Mouse (Mus musculus) neural tube, embryonic 15.5 days (tissue): ENCODE measurements around the gene Lcorl. TPM values are rescaled to one million over a fixed set of nuclear protein-coding genes. Genes with fewer than 3 reads are reported as not detected.

Source experiments
- ATAC-seq: fragments of 200-750 bp; cut with Nextera tagmentation; 2 replicates; pipeline ENCODE4 v1.8.0; 2017; ENCODE audit warnings: mild to moderate bottlenecking, moderate TSS enrichment, moderate library complexity; ENCODE audit not compliant: low FRiP score
- H3K27ac ChIP-seq: fragments of 300-500 bp; sonication (generic); replicated peaks from 2 replicates; pipeline ENCODE4 v1.5.1; 2015; ENCODE audit warnings: mild to moderate bottlenecking, inconsistent platforms
- H3K27me3 ChIP-seq: fragments of 300-500 bp; sonication (generic); replicated peaks from 2 replicates; pipeline ENCODE4 v1.6.1; 2015; ENCODE audit warnings: inconsistent platforms
- H3K36me3 ChIP-seq: fragments of 300-500 bp; sonication (generic); 2 replicates; pipeline ENCODE4 v1.6.1; 2015; ENCODE audit warnings: inconsistent platforms
- H3K4me1 ChIP-seq: fragments of 300-500 bp; sonication (generic); 2 replicates; pipeline ENCODE4 v1.6.1; 2015; ENCODE audit warnings: inconsistent platforms
- H3K4me2 ChIP-seq: fragments of 300-500 bp; sonication (generic); 2 replicates; pipeline ENCODE4 v1.6.1; 2015; ENCODE audit warnings: inconsistent platforms, mild to moderate bottlenecking, moderate library complexity
- H3K4me3 ChIP-seq: fragments of 300-500 bp; sonication (generic); replicated peaks from 2 replicates; pipeline ENCODE4 v1.5.1; 2015; ENCODE audit warnings: mild to moderate bottlenecking, inconsistent platforms
- H3K9ac ChIP-seq: fragments of 300-500 bp; sonication (generic); replicated peaks from 2 replicates; pipeline ENCODE4 v1.6.1; 2015; ENCODE audit warnings: mild to moderate bottlenecking, inconsistent platforms
- H3K9me3 ChIP-seq: fragments of 300-500 bp; sonication (generic); replicated peaks from 2 replicates; pipeline ENCODE4 v1.6.1; 2016; ENCODE audit warnings: inconsistent platforms
- WGBS: fragments of 180-500 bp; shearing (Covaris S2); methylation state at CpG from one replicate; pipeline ENCODE4 v1.1.7; 2015; ENCODE audit warnings: mixed read lengths; 5-methylcytosine and 5-hydroxymethylcytosine counted together
- polyA plus RNA-seq: library from polyadenylated mRNA; unstranded; fragments of >200 nt; fragmentation: Nextera tagmentation; extraction: Ambion mirVana; gene quantifications from 2 replicates; pipeline ENCODE4 v1.2.1, GENCODE M21; 2015

The Lcorl gene
- polyA plus RNA-seq, 1 experiment from 2014 or later: 47.1 TPM

DNA sequence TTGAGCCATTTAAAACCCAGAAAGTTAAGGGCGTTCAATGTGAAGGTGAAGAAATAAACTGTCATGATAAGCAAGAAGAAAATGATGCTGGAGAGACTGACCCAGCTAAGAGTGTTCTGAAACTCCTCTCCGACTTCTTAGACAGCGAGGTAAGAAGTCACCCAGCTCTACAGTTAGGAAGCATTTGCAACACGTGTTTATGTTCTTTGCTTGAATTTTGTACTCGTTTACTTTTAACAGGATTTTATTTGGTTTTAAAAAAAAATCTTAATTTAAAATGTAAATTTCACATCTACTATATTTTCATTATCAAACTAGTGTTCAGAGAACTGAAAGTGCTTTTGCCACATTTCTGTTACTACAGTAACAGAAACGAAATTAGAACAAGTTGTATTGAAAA lies 165.7 kb downstream of the Lcorl start:
- WGBS: 90% methylated on average over 6 of the region's 6 CpGs
- no peak for ATAC-seq

DNA sequence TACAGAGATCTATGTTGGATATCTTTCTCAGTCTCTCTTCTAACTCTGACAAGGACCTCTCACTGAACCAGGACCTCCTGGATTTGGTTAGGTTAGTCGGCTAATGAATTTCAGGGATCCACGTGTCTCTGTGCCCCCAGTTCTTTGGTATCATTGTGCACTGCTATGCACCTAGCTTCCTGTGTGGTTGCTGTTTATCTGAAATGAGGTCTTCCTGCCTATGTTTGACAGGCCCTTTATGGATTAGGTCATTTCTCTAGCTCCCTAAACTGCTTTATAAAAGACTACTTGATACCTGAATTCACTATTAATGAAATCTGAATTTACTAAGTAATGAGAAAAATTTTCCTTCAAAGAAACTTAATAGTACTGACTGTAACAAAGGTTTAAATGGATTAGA lies 166.6 kb downstream of the Lcorl start:
- no peak overlapping the region for H3K4me2 ChIP-seq
- no peaks in the 10 kb centered on the region for H3K9me3 ChIP-seq
- H3K4me3 ChIP-seq: no peak overlapping the region
- no peak overlapping the region for H3K9ac ChIP-seq
- H3K27me3 ChIP-seq: no peaks in the 10 kb centered on the region
- no peak for ATAC-seq
- no peak overlapping the region for H3K27ac ChIP-seq
- H3K4me1 ChIP-seq: no peaks in the 10 kb centered on the region
- H3K36me3 ChIP-seq: no peaks in the 10 kb centered on the region
- 83% methylated on average over 2 of the region's 2 CpGs for WGBS

More for the DNA sequence above, 165.7 kb downstream of the Lcorl start:
- no peak overlapping the region for H3K4me2 ChIP-seq
- H3K4me3 ChIP-seq: no peak overlapping the region
- H3K9me3 ChIP-seq: no peaks in the 10 kb centered on the region
- H3K27ac ChIP-seq: no peak overlapping the region
- H3K36me3 ChIP-seq: no peaks in the 10 kb centered on the region
- H3K4me1 ChIP-seq: no peaks in the 10 kb centered on the region
- no peak overlapping the region for H3K9ac ChIP-seq
- H3K27me3 ChIP-seq: no peaks in the 10 kb centered on the region

DNA sequence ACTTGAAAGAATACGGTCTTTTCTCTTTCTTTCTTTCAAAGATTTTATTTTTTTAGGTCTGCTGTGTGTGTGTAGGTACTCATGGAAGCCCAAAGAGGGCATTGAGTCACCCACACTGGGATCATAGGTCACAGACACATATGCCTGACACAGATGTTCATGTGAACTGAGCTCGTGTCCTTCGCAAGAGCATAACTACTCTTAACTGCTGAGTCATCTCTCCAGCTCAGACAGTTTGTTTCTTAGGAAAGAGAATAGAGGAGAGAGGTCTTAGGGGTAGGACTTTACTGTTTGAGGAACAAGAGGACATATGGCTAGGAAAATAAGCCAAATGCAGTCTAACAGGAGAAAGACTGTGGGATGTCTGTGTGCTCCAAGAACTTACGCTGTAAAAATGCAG lies 168.3 kb downstream of the Lcorl start:
- no peaks in the 10 kb centered on the region for H3K4me1 ChIP-seq
- H3K4me3 ChIP-seq: no peak overlapping the region
- no peak for ATAC-seq
- H3K27ac ChIP-seq: no peak overlapping the region
- H3K9ac ChIP-seq: no peak overlapping the region
- 84% methylated on average over 4 of the region's 4 CpGs for WGBS
- no peaks in the 10 kb centered on the region for H3K36me3 ChIP-seq
- no peaks in the 10 kb centered on the region for H3K9me3 ChIP-seq
- H3K27me3 ChIP-seq: no peaks in the 10 kb centered on the region
- H3K4me2 ChIP-seq: no peak overlapping the region

DNA sequence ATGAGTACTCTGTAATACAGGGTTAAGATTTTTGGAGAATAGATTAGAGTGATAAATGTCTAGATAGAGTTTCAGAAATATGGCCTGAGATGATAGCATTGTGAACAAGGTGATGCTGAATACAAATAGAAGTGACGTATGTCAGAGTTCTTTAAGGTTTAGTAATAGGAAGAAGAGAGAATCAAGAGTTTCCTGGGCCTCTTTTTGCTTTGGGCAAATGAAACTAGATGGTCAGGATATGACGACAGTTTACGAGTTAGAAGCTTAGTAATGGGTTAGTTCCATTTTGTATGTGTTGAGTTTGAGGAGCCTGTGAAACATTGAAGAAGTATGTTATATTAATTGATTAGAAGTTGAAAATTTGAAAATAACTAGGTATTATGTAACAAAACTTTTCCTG lies 171.2 kb downstream of the Lcorl start:
- no peaks in the 10 kb centered on the region for H3K27me3 ChIP-seq
- H3K9me3 ChIP-seq: no peaks in the 10 kb centered on the region
- H3K4me1 ChIP-seq: no peaks in the 10 kb centered on the region
- no peak overlapping the region for H3K27ac ChIP-seq
- no peak overlapping the region for H3K9ac ChIP-seq
- 97% methylated on average over 3 of the region's 3 CpGs for WGBS
- H3K4me3 ChIP-seq: no peak overlapping the region
- H3K4me2 ChIP-seq: no peak overlapping the region
- no peaks in the 10 kb centered on the region for H3K36me3 ChIP-seq
- no peak for ATAC-seq

DNA sequence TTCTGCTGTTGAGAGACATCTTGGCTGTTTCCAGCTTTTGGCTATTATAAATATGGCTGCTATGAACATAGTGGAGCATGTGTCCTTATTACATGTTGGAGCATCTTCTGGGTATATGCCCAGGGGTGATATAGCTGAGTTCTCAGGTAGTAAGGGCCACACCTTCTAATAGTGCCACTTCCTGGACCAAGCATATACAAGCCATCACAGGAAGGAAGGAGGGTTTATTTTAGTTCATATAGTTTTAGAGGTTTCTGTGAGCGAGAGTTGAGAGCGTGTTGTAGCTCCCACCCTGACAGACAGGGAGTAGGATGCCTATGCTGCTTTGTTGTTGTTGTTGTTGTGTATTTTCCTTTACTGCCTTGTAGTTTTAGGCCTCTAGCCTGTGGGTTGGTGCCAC lies 172.2 kb downstream of the Lcorl start:
- ATAC-seq: no peak
- no peak overlapping the region for H3K4me2 ChIP-seq
- H3K9ac ChIP-seq: no peak overlapping the region
- no peak overlapping the region for H3K4me3 ChIP-seq
- no peak overlapping the region for H3K27ac ChIP-seq
- no peaks in the 10 kb centered on the region for H3K4me1 ChIP-seq
- H3K27me3 ChIP-seq: no peaks in the 10 kb centered on the region
- H3K9me3 ChIP-seq: no peaks in the 10 kb centered on the region
- no peaks in the 10 kb centered on the region for H3K36me3 ChIP-seq
- 96% methylated on average over 2 of the region's 2 CpGs for WGBS

DNA sequence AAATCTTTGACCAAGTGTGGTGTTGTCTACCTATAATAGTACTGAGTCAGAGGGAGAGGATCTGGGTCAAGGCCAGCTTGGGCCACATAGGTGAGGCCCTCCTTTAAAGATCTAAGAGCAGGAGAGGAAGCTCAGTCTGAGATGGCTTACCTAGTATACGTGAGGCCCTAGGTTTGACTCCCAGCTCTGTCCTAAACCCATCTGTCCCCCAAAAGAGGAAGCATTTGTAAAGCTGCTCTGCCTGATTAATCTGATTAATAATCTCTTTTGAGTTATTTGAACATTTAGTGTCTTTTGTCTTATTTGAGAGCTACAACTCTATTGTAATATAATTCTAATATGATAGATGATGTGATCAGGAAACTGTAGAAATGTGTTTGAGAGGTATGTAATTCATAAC lies 174.0 kb downstream of the Lcorl start:
- H3K4me2 ChIP-seq: no peak overlapping the region
- no peaks in the 10 kb centered on the region for H3K27me3 ChIP-seq
- H3K9ac ChIP-seq: no peak overlapping the region
- H3K27ac ChIP-seq: no peak overlapping the region
- no peak for ATAC-seq
- 100% methylated on average over 1 of the region's 1 CpGs for WGBS
- H3K4me3 ChIP-seq: no peak overlapping the region
- no peaks in the 10 kb centered on the region for H3K9me3 ChIP-seq
- H3K36me3 ChIP-seq: no peaks in the 10 kb centered on the region
- no peaks in the 10 kb centered on the region for H3K4me1 ChIP-seq

DNA sequence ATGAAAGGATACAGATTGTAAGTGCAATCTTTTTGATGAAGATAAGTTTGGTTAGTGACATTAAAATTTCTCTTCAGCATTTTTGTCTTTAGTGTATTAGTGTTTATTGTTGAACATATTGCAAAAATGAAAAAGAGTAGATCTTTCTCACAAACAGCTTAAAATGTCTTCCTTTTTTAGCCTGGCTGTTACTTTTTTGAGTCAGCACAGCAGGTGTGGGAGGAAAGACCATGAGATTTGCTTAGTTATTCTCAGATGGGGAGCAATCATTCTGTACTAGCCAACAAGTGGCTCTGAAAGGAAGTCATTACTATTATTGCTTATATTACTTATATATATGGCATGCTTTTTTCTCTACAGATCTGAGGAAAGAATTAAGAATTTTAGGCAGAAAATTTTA lies 177.5 kb downstream of the Lcorl start:
- no peaks in the 10 kb centered on the region for H3K27me3 ChIP-seq
- ATAC-seq: no peak

DNA sequence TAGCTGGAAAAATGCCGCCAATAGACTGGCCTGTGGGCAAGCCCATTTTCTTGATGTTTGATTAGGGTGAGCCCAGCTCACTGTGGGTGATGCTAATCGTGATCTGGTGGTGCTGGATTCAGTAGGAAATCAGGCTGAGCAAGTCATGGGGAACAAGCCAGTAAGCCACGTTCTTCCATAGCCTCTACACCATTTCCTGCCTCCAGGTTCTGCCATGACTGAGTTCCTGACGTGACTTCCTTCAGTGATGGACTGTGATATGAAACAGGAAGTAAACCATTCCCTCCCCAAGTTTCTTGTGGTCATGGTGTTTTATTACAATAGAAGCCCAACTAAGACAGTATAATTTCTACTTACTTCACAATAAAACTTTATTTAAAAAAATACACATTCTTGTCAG lies 179.8 kb downstream of the Lcorl start:
- Histone ChIP-seq H3K4me1 (no peaks in the 10 kb centered on the region), H3K9ac (no peak overlapping the region), H3K9me3 (no peaks in the 10 kb centered on the region), H3K4me2 (no peak overlapping the region), H3K36me3 (no peaks in the 10 kb centered on the region), H3K27me3 (no peaks in the 10 kb centered on the region), H3K27ac (no peak overlapping the region), H3K4me3 (no peak overlapping the region)
- 91% methylated on average over 4 of the region's 4 CpGs for WGBS
- ATAC-seq: no peak

More for the DNA sequence above, 177.5 kb downstream of the Lcorl start:
- no peak overlapping the region for H3K9ac ChIP-seq
- H3K4me3 ChIP-seq: no peak overlapping the region
- H3K4me2 ChIP-seq: no peak overlapping the region
- no peaks in the 10 kb centered on the region for H3K9me3 ChIP-seq
- H3K27ac ChIP-seq: no peak overlapping the region
- no peaks in the 10 kb centered on the region for H3K36me3 ChIP-seq
- no peaks in the 10 kb centered on the region for H3K4me1 ChIP-seq

DNA sequence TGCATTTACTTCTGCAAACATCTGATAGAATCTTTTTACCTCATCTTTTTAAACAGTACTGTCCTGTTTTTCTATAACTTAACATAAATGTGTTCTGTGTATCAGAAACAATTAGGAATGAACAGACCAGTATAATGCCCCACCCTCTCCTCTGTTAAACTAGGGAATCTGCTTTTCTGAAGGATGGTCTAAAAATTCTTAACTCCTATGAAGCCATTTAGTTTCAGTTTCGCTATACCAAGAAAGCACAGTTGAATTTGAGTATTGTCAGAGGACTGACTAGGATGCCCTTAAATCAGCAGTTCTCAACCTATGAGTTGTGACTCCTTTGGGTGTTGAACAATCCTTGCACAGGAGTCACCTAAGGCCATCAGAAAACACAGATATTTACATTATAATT lies 182.4 kb downstream of the Lcorl start:
- Histone ChIP-seq H3K27ac (no peak overlapping the region), H3K9me3 (no peaks in the 10 kb centered on the region), H3K36me3 (no peaks in the 10 kb centered on the region), H3K9ac (no peak overlapping the region), H3K4me1 (peaks cover 6% of the 10 kb centered on the region), H3K4me3 (no peak overlapping the region), H3K4me2 (no peak overlapping the region), H3K27me3 (no peaks in the 10 kb centered on the region)
- 95% methylated on average over 1 of the region's 1 CpGs for WGBS
- no peak for ATAC-seq

DNA sequence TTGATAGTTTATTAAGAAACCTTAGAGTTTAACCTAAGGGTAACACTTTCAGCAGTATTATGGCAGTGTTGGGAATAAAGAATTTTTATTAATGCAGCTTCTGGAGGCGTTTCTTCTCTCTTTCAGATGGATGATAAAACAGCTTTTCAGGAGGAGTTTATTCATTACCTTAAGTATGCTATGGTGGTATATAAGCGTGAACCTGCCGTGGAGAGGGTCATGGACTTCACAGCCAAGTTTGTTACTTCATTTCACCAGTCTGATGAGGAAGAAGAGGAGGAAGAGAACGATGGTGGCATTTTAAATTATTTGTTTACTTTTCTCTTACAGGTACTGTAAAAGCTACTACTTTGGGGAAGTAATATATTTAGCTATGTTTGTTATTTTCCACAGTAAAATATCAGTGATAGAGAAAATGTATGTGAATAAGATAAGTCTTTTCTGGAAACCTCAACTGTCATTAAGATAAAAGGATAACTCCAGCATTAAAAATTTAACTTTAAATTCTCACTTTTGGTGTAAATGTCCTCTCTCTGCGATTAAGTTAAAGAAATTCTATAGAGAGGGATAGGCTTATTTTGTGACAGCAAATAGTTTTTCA lies 186.4 kb downstream of the Lcorl start:
- Histone ChIP-seq H3K4me1 (peaks cover 13% of the 10 kb centered on the region), H3K9ac (no peak overlapping the region), H3K27ac (no peak overlapping the region), H3K27me3 (no peaks in the 10 kb centered on the region), H3K4me2 (peak overlapping the region; percentile 98), H3K9me3 (no peaks in the 10 kb centered on the region), H3K36me3 (no peaks in the 10 kb centered on the region), H3K4me3 (no peak overlapping the region)
- ATAC-seq: no peak
- WGBS: 48% methylated on average over 5 of the region's 5 CpGs

DNA sequence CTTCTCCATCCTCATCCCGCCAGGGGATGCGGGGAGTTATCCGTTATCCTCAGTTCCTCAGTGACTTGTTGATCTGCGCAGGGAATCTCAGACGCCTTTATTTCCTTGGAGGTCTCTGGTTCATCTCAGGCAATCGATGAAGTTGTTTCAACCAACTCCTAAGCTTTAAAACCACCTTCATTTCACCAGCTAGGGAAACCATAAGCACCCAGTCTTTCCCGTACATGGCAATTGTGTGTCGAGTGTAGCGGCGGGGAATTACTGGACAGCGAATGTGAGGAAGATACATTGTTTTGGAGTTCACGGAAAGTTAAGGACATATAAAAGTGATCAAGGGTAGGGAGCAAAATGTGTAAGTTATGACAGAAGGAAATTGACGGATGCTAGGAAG lies 187.1 kb downstream of the Lcorl start:
- H3K27me3 ChIP-seq: no peaks in the 10 kb centered on the region
- H3K4me3 ChIP-seq: peak overlapping the region; percentile 80
- no peaks in the 10 kb centered on the region for H3K9me3 ChIP-seq
- peaks cover 13% of the 10 kb centered on the region for H3K4me1 ChIP-seq
- H3K9ac ChIP-seq: peak overlapping the region; percentile 60
- no peak overlapping the region for H3K27ac ChIP-seq
- H3K36me3 ChIP-seq: no peaks in the 10 kb centered on the region
- H3K4me2 ChIP-seq: peak overlapping the region; percentile 98
- WGBS: under 1% methylated on average over 13 of the region's 13 CpGs
- ATAC-seq: no peak

DNA sequence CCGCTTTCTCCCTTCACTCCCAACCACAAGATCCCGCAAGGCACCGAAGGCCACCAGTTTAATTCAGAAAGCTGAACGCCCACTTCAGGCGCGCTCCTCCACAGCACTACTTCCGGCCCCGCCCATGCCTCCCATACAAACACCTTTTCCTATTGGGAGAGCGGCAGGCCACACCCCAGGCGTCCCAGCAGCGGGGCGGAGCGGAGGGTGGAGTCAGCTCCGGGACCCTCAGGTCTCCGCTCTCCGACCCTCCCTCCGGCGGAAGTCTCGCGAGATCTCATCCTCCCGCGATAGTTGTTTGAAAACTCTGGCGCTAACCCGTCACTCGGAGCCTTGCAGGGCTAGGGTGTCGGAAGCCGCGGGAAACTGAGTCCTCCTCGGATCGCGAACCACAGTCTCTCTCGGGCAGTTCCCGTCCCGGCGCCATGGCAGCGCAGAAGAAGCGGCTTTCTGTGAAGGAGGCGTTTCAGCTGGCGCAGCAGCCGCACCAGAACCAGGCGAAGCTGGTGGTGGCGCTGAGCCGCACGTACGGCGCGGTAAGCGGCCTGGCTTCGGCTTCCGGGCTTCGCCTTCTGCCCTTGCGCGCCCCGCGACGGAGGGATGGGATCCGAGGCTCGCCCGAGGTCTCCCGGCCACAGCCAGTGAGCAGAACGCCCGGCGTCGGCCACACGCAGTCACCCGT lies 187.7 kb downstream of the Lcorl start, which contains the start of gene Ncapg:
Gene Ncapg, plus strand, starts transcription at position 322 of the 682 bp plus-strand sequence.
- no peaks in the 10 kb centered on the region for H3K9me3 ChIP-seq
- under 1% methylated on average over 66 of the region's 66 CpGs for WGBS
- peak within 1 kb of the TSS; percentile 68 for H3K9ac ChIP-seq
- H3K4me2 ChIP-seq: peak within 1 kb of the TSS; percentile 98
- H3K27ac ChIP-seq: peak within 1 kb of the TSS; percentile 77
- H3K4me1 ChIP-seq: peaks cover 13% of the 10 kb centered on the region
- no peaks in the 10 kb centered on the region for H3K36me3 ChIP-seq
- peak within 1 kb of the TSS; percentile 80 for H3K4me3 ChIP-seq
- peak; percentile 100 for ATAC-seq
- no peaks in the 10 kb centered on the region for H3K27me3 ChIP-seq
